Mouse (Mus musculus) hindlimb bud, embryonic 11.5 days (tissue): ENCODE results near the gene Ogfod2.

Experiments used
- DNase-seq: peaks from one replicate; pipeline ENCODE4 v3.0.0-alpha.2; 2012; ENCODE audit warnings: low read depth, low spot score; ENCODE audit errors: extremely low spot score

The Ogfod2 gene

DNA sequence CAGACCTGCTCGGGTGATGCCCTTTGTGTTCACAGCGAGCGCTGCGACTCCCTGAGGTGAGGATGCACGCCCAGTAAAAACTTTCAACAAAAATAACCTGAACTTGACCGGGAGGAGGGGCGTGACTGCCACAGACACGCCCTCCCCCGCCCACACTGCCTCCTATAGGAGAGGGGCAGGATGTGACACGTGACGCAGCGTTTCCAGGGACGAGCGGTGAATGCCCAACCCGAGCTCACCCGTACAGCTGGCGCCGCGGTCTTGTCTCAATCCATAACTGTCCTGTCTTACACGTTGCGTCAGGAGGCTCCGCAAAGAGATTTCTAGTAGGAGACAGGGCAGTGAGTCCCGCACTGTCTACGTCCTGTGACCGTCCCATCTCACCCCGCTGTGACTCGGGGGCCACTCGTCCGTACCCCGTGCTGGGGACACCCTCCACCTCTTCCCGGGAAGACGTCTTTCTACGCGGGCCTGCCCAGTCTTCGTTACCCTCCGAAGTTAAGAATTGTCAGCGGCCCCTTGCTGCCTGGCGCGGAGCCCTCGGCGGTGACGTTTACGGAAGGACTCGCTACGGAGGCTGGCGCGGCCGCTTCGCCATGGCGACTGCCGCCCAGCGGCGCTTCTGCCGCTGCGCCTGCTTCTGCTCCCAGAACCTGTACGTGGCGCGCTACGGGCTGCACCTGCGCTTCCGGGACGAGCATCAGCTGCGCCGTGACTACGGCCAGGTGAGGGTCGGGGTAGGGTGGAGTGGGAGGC is at the start of gene Ogfod2:
Ogfod2 (plus strand) TSS at position 556 of the 756 bp plus-strand sequence.
- peak; percentile 83 for DNase-seq

DNA sequence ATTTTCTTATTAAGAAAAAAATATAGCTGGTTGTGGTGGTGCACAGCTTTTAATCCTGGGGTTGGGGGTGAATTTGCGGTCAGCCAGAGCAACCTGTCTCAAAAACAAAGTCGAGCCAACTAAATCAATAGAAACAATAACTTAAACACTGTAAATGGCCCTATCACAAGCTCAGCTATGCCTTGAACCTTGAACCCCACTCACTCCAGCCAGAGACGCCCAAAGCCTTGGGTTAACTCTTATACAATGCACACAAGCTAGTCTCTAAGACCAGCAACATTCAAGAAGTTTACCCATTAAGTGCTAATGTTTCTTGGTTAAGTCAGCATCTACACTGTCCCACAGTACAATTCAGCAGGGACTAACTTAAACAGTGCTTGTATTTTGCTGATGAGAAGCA is 42.4 kb upstream of the Ogfod2 start:
- DNase-seq = no peak

DNA sequence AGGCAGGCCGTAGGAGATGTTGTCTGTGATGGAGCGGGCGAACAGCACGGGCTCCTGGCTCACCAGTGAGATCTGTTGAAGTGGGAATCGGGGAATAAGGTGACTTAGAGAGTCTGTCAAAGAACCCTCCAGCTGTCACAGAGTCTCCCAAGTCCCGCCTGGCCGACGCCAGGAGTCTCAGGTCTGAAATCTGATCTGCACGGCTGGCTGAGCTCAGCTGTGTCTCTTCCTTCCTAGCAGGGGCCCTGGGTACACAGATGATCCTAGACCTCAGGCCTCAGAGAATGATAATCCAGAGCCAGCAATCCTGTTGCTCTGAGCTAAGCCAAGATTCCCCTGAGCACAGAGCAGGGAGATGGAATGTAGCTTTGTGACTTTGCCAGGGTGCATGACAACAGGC is 38.4 kb upstream of the Ogfod2 start:
- DNase-seq = no peak

DNA sequence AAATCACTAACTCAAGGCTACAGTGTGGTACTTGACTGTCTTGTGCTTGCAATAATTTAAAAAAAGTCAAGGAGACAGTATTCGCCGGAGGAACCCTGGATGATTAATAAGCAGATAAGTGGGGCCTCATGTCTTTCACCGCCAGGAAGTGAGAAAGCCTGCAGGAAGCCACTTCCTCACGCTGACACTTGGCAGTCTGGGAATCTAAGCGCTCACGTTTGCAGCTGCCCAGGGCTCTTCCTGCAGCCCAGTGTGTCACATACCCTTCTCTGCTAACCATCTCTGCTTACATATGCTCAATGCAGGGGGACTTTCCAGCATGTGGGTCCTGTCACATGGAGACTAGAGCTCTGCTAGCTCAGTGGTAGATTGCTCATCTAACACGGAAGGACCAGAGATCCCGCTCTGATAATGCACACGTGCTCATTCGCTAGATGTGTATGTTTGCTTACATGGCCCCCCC is 37.2 kb upstream of the Ogfod2 start:
- no peak for DNase-seq

DNA sequence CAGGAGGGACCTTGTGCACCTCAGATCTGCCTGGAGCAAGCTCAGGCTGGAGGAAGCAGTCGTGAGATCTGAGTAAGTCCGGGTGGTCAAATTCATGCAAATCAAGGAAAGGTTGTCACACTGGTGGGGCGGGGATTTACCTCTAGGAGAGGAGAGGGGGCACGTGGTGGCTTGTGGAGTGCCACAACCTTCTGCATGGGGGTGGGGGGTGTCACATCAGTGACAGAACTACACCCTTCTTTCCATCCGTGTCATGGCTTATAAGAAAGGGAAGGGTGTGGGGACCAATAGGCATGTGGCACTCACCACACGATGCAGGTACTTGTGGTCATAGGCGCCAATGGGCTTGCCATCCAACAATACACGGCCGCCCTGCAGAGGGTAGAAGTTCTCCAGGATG is 36.4 kb upstream of the Ogfod2 start:
- no peak for DNase-seq

DNA sequence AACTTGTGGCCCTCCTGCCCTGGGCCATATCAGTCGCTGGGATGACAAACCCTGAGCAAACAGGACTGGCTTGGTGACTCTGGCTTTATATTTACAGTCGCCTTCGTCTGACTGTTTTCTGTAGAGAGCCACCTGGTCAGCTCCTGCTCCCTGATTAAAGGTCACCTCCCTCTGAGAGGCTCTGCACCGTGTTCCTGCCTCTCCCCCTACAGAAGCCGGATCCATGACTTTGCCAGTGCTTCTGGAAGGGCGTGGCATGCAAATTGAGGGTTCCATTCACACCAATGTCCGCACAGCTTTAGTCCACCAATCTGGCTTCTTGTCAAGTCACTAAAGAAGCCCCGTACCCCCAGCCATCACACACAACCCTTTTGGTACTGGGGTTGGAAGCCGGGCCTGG is 35.5 kb upstream of the Ogfod2 start:
- no peak for DNase-seq

DNA sequence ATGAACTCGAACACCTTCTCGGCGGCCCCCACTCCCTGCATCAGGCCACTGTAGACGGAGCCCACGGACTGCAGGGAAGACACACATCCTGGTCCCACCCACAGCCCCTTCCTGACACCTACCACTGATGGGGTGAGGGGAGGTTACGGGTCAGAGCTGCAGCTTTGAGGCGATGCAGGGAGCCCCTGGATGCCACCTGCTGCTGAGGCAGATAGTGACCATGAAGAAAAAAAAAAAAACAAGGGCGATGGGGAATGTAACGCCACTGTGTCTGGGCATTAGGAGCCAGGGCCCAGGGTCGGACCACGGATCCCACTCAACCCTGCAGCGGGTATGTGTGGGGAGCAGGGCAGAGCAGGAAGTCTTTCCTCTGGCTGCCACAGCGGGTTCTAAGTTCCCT is 34.9 kb upstream of the Ogfod2 start:
- no peak for DNase-seq

DNA sequence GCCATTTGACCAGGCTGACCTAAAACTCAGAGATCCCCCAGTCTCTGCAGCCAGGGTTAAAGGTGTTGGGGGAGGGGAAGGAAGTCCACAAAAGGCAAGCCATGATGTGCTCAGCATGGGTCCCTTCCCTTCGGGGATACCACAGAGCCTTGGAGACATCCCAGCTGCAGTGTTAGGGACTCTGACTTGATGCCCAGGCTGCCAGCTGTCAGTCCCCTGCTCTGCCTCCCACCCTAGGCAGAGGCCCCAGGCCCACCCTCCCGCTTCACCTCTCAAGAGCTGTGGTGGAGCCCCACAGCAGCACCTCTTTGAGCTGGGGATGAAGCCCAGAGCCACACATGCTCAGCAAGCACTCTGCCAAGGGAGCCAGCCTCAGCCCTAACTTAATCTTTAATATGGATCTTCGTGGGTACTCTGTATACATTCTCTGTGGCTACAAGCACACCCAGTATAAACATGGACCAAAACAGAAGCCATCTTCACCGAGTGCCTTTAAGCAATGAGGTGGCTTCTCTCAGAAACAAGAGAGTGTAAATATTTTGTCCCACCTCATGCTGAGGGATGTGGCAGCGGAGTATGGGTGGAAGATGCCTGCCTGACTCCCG is 34.1 kb upstream of the Ogfod2 start:
- no peak for DNase-seq

DNA sequence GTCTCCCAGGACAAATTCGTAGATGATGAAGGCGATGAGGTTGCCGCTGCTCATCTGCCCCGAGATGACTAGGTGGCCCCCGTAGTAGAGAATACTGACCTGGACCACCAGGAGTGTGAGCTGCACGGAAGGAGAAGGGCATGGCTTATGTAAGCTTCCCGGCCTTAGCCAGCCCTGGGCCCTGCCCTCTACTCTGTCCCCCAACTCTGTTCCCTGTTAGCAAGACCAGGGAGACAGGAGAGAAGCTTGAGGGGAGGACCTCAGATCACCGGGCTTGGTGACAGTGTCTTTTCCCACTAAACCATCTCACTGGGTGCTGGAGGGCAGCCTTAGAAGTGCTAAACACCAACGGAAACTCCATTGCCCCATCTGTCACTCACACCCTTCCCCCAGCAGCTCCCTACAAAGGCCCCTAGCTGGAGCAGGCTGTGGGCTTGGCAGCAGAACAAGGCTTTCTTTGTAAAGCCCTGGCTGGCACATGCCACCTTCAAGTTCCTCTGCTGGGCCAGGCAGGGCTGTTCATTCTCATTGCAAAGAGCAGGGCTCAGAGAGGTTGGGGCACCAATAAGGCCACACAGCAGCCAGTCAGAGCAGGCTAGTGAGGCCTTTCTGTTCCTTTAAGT is 33.2 kb upstream of the Ogfod2 start:
- DNase-seq = no peak

DNA sequence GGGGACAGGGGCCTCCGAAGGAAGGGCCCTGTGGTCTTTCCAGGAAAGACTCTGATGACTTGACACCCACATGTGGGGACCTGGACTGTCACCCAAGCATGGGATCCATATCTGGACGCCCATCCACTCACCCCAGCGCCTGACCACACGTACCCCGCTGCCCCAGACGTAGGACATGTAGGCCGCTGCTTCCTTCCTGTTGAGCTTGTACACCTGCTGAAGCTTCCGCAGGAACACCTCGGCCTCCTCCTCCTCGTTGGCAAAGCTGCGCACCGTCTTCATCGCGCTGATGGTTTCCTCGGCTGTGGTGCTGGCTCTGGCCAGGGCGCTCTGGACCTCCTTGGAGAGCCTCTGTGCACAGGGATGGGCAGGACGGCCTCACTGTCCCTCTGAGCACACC is 32.2 kb upstream of the Ogfod2 start:
- no peak for DNase-seq

DNA sequence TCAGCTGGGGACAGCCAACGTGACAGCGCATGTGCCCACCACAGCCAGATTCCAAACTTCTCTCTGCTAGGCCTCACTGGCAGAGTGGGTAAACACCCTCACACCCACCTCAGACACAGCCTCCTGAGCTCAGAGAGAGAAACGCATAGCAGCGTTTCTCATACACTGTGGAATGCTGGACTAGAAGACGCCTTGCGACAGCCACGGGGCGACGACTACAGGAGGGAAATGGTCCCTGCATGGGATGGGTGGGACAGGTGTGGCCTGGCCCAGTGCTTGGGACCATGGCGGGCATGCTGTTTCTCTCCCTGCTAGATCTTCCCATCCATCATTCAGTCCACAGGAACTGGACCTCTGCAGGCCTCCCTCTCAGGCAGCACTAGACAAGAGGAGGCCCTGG is 29.6 kb upstream of the Ogfod2 start:
- DNase-seq = no peak

DNA sequence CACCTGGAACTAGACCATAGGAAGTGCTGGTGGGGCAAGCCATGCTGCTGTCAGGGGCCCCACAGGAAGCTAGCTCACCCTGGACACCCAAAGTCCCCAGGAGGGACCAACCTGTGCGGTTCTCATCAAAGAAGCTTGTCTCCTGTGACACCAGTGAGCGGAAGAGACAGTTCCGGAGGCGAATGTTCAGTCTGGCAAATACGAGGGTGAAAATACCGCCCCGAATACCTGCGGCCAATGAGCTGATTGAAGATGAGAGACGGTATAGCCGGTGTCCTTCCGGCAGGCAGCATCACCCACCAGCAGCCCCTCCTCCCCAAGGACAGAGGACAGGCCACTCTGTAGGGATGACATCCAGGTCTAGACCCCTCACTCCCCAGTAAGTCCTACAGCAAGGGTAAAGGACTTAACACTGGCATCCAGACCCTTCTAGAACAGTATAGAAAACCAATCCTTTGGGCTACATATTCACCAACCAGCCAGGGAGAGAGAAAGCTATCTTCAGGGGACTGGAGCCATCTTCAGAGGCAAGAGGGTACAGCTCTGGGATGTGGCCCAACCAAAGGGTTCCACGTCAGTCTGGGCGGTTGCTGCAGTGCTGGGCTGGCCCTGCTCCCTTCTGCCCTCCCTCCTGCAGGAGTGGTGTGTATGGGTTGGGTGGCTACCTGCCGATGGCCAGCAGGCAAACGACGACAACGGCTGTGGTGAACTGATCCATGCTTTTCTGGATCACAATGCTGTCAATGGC is 29.0 kb upstream of the Ogfod2 start:
- no peak for DNase-seq

DNA sequence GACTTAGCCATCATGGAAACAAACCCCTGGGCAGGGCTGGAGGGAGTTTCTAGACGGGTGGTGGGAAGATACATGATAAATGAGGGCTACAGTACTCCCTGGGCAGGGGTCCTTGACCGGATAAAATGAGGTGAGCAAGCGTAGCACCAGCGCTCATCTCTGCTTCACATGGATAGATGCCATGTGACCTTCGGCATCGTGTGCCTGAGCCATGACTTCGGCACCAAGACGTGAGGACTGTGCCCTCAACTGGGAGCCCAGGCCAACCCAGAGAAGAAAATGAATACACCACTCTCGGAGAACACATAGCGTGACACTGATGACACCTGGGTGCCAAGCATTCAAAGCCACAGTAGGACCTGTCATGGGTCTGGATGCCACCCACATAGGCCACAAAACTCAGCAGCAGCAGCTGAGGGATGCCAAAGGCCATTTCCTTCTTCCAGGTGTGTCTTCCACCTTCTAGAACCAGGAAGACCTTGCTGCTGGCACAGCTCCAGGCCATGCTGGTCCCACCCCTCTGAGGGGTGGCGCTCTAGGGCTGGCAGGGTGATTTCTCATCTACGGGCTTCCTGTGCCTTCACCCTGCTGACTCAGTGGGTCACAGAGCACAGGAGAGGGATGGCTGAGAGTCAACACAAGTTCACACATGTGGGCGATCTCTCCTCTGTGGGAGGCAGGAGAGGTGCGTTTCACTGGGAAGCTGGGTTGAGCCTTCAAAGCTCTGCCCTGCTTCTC is 28.1 kb upstream of the Ogfod2 start:
- DNase-seq = no peak

DNA sequence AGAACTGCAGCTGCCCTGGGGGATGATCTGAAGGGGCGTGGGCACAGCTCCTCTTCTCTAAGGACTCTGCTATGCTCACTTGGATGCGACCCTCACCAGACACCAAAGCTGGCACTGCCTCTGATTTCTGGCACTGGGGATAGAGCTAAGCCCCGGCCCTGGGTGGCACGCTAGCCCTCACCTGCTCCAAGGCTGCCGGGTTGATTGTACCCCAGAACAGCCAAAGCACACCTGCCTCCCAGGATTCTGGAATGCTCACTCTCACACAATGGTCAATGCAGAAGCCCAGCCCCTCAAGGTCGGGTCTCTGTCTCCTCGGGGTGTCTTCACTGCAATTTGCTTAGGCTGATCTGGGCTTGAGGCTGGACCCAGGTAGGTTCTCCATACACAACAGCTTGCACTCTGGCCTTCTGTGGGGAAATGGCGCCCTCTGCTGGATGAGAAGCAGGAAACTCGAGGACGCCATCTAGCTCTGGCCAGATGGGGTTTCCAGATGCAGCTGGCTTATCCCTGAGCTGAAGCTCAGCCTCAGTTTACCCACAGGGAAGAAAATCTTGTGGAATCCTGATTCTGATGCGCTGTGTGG is 27.4 kb upstream of the Ogfod2 start:
- DNase-seq = peak; percentile 60

DNA sequence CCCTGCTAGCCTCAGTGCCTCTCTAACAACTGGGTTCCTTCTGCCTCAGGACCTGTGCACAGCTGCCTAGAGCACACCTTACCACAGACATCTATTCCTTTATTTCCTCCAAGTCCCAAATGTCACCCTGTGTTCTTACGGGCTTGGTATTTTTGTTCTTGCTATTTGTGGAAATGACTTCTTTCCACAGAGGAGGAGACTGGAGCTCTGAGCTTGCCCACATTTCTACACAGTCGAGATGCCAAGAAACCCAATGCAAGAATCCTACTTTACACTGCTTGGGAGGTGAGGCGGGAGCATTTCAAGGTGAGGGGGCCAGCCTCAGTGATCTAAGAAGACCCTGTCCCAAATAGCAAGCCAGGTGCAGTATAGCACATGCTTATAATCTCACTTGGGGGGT is 26.6 kb upstream of the Ogfod2 start:
- DNase-seq = no peak

DNA sequence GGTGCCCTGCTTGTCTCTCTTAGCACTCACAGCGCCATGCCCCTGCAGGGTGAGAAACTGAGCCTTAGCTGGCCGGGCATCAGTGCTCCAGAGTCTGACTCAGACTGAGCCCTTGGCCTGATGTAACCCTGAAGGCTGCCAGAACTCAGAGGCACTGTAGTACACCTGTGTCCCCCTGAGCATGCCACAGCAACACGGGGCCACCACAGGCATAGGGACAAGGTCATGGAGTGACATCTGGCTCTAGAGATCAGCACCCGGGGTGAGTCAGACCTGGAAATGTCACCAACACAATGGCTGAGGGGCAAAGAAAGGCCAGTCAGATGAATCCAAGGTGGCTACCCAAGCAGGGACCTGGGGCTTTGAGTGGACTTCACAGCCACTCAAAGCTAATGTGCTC is 25.2 kb upstream of the Ogfod2 start:
- DNase-seq = no peak

DNA sequence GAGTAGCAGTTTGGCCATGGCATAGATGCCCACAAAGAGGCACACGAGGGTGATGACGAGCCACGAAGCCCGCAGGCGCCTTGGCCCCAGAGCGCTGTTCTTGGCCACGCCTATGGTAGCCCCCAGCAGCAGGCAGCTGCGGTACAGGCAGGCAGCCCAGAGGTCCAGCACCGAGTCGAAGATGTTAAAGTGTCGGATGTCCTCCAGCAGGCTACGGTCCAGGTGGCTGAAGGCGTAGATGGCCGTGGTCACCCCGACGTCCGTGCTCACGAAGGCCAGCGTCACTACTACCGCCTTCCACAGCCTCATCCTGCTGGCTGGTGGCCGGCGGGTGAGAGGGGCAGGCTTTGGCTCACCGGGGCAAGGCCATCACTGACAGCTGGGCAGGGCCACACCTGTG is 22.2 kb upstream of the Ogfod2 start:
- no peak for DNase-seq

DNA sequence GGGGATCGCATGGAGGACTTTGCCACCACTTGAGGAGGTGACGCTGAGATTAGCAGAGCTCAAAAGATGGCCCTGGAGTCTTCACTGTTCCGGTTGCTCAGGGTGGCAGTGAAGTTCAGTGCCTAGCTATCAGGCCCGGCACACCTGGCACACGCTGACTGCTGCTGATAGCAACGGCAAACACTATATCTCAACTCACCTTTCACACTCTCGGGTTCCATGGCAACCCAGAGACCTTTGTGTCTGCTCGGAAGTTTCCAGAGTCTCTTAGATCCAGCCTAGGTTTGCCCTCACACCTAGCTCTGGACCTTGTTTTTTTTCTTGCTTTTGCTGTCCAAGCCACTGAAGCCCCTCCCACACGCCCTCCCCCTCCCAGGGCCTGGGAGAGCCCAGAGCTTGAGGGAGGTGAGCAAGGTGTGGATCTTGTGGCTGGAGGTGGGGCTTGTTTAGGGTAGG is 20.1 kb upstream of the Ogfod2 start:
- DNase-seq = no peak

DNA sequence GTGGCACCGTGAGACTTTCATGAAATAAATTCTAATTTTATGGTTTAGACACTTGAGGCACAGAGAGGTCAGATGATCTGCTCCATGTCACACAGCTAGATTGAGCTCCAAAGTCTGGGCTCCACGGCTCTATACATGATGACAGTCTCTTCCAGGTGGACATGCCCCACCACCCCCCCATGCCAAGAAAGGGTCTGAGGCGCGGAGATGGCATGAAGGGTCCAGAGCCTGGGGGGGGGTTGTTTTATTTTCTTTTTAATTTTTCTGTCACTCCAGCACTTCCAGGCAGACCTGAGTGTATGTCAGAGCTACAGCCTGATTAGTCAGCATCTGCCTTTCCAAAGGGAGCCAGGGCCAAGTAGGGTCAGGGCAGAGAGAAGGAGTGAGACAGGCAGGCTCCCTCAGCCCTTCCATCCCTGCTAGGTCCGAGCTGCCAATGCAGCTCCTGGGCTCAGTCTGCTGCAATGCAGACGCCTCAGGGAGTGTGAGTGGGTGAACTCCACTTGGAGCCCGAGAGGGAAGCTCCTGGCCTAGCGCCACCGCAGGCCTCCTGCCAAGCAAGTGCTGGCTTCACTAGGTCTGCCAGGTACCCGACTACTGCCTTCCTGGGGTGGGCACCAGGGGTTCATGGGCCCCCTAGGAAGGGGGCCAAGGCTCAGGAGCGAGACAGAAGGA is 18.8 kb upstream of the Ogfod2 start:
- no peak for DNase-seq
